Mouse (Mus musculus): Measurements from ENCODE around the gene Inpp5k.

GRCm38 (mm10) chr11:75658996-75659750 is 28.4 kb downstream of the Inpp5k start:
- TF ChIP-seq CTCF (IDR thresholded peaks at IDR 0.05; ENCODE audit: control insufficient read depth, insufficient read depth, low read length), result no peak; the same call in 1 of the 2 replicates
- no peak for TF ChIP-seq POLR2A (IDR thresholded peaks at IDR 0.05; ENCODE audit: borderline replicate concordance, control insufficient read depth, low read depth, low read length)
